Mouse (Mus musculus): ENCODE measurements around the gene Cib3.

Gene Cib3

DNA sequence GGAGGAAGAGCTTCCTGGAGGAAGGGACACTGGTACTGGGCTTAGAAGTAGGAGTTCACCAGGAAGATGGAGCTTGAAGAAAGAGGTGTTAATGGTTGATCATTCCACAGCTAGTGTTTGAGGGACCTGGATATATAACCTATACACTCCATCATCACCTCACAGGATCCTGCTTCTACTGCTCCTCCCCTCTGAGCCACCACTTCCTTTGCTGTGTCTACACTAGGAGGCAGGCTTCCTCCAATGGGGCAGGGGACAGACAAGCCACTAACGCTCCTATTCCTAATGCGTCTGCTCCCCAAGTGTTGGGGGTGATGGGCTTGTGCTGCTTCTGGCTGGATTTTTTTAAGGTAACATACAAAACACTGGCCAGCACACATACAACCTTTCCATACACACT, 1.9 kb downstream of the Cib3 start:
- DNase-seq (ENCODE audit: low spot score in 2 of 2): no peak

DNA sequence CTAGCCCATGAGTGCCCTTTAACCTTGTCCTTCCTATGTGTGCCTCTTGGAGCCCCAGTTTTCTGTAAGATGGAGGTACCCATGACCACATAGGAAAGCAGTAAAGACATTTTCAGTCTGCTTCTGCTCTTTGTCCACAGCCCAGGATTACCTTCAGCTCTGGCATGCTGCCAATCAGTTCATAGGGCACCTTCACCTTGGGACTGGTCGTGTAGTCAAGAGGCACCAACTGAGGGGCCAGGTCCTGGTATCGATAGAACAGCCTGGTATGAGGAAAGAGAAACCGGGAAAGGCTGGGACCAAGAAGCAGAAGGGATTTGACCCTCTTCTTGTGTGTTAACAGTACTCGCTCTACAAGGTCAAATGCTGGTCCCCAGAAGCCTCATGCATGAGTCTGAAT, 2.4 kb downstream of the Cib3 start:
- no peak for DNase-seq (ENCODE audit: low spot score in 2 of 2)

DNA sequence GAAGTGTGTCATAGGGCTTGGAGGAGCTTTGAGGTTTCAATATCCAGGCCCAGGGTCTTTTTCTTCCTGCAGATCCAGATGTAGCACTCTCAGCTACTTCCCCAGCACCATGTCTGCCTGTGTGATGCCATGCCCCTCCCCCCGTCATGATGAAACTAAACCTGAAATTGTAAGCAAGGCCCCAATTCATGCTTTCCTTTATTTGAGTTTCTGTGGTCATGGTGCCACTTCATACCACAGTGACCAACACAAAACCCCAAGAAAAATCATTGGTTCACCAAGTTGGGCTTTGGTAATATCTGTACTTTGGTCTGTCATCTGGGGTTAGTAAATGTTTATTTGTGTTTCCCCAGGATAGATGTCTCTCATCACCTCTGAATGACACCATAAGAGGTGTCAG, 4.1 kb downstream of the Cib3 start:
- no peak for DNase-seq (ENCODE audit: low spot score in 2 of 2)

DNA sequence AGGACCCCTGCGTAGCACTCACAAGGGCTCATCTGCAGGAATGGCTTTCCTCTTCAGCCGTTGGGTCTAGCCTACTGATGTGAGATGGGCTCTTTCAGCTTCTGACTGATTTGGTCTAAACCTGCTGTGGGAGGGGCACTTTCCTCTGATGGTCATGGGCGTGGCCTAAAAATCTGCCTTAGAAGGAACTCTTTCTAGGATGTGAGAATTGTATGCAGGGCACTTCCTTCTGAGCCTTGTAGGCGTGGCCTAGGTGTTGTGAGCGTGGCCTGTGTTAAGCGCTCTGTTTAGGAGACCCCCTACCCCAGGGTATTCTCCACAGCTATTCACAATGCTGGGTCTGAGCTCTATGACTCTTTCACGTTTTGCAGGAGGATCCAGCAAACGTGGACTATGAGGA, 14.6 kb downstream of the Cib3 start:
- DNase-seq (ENCODE audit: low spot score in 2 of 2): no peak

DNA sequence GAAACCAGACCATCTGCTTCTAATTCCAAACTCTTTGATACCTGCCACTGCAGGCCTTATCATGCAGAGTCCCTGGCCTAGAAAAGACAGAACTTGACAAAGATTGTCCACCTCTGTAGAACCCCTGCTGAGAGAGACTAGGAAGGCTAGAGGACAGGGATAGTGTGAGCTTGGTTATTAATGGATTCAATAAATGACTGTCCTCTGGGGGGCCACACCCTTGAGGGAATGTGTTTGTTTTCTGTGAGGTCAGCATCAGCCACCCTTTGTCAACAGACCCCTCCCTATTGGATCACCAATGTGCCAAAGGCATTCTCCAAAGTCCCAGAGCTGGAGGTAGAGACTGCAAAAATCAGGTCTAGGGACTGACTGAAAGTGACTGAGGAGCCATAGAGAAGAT, 20.6 kb downstream of the Cib3 start:
- DNase-seq (ENCODE audit: low spot score in 2 of 2): no peak

DNA sequence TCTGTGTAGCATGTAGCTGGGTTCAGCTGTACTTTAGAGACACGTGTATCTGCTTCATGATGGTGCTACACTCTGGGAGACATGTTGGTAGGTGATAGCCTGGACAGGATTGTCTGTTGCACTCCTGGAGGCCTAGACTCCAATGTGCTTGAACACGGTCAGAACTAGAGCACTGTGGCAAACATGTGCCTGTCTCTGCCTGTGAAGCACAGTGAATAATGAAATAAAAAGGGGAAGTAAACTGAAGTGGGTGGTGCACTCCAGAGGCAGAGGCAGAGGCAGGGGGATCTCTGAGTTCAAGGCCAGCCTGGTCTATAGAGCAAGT, 22.5 kb downstream of the Cib3 start:
- no peak for DNase-seq (ENCODE audit: low spot score in 2 of 2)

DNA sequence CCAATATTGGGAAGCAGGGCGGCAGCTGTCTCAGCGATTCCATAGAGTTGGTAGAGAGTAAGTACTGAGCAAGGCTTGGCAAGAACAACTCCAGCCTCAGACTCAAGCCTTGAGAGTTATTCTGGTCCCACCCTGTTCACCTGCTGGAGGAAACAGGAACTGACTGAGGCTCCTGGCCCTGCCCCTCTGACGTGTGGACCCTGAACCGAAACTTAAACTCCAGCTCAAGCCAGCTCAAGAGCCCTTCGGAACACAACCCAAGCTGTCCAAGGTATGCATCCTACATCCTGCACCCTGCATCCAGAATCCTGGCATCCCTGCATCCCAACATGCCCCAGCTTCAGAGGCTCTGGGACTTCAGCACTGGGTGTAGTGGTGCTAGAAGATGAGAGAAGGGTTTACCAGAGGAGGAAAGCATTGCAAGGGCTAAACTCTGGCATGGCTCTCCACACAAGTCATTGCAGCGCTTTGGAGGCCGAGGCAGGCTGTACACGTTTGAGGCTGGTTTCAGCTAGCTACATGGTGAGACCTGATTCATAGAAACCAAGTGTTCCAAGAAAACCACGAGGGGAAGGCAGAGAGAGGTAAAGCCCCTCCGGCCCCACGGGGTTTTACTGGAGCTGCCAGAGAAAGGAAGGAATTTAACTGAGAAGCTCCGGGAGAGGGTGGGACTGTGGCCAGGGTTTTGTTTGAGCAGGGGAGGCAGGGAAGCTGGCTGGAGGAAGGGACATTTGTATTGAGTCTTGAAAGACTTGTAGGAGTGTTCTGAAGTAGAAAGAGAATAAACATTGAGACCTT, 23.0 kb downstream of the Cib3 start, which contains the start of gene Hsh2d:
Hsh2d (plus strand) TSS at position 222 of the 798 bp plus-strand sequence.
- no peak for DNase-seq (ENCODE audit: low spot score in 2 of 2)

DNA sequence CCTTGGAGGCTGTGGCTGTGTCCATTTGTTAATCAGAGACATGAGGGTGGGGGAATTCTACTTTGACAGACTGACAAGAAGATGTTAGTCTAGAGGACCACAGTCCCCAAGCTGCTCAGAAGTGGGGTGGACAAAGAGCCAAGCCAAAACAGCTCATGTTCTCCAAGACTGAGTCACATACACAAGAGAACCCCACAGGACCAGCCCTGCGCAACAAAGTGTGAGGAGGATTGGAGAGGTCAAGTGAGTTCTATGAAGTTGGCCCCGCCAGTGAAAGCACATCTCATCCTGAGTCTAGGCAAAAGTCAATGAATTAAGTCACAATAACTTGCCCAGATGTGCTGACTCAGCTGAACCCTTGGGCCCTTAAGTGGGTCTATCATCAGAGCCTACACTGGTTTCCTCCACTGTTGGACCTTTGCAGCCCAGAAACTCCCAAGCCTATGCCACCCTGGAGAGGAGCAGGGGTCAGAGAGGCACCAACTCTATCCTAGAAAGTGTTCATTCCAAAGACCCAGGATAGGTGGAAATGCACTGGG, 24.8 kb downstream of the Cib3 start:
- DNase-seq (ENCODE audit: low spot score in 2 of 2): no peak

DNA sequence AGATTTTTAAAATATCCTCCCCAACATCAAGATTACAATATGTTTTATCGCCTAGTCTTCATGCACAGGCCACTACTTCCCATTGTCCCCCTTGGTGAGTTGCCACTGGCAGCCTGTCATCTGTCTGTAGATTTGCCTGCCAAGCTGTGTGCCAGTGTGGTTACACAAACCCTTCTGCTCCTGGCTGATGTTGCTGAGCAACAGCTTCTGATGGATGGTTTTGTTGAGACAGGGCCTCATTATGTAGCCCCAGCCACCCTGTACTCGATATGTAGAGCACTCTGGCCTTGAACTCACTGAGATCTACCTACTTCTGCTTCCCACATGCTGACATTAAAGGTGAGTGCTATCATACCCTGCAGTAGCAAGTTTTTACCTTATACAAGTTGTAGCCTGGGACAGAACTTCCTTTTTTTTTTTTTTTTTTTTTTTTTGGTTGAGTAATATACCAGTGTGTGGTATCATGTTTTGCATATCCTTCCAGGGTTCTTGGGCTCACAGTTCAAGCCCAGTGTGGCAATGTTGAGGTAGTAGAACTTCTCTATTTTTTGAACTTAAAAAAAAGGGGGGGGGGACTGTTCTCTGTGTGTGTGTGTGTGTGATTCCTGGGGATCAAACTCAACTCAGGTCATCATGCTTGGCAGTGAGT, 29.0 kb downstream of the Cib3 start:
- no peak for DNase-seq (ENCODE audit: low spot score in 2 of 2)

DNA sequence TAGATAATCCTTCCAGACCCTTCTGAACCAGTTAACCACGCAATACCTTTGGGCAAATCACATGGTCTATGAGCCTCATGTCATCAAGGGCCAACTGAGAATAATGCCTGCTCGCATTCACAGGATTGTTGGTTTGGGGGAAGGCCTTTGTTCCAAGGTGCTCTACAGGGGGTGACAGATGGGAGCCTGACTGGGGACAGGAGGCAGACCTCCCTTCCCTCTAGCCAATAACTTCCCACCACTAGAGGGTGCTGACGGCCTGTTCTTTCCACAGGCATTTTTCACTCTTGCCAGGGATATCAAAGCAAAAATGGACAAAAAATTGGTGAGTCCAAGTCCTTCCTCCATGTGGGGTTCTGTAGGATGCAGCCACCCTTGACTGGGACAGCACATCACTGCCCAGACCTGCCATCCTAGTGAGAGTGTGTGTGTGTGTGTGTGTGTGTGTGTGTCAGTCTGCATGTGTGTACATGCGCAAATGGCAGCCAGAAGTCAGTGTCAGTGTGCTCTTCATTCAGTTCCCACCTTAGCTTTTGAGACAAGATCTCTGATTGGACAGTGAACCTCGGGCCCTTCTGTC, 35.2 kb downstream of the Cib3 start:
- peak; percentile 83 to 85 for DNase-seq (ENCODE audit: low spot score in 2 of 2)

DNA sequence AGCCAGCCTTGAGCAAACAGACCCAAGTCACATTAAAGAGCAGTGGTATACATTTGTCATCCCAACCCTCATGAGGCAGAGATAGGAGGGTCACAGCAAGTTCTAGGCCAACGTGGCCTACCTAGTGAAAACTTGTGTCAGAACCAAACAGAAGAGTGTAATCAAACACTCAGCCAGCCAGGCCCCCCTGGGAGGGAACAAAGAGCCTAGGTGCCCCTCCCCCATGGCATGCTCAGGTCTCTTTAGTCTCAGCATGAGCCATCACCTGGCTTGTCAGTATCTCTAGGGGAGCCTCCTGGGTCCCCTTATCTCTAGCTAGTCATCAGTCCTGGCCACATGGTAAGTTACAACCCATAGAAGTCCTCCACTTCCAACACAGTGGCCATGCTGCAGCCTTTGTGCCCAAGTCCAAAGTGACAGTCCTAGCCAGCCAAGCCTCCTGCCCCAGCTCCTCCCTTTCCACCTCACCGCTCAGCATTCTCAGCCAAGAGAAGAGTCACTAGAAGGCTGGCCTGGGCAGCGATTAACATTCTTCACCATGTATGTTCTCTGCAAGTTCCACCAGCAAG, 42.9 kb downstream of the Cib3 start:
- DNase-seq (ENCODE audit: low spot score in 2 of 2): no peak

DNA sequence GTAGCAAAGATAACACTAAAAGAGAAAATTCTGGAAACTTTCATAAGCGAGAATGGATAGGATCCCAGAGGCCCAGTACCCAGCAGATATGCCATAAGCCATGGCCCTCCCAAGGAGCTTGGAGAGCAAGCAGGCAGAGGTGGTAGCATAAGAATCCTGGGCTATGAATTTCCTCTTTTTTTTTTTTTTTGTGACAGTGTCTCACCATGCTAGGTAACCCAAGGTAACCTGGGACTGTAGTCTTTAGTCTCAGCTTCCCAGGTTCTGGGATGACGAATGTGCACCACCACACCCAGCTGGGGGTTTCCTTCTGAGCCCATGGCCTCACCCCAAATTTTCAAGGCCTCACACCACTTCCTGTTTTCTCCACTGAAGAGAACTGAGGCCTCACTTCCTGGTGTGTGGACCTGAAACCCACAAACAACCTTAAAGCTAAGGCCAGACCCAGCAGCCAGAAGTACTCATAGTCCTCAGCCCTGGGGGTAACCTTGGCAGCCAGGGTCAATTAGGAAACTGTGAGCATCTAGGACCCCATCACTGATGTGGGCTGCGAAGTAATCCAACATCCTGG, 43.5 kb downstream of the Cib3 start:
- no peak for DNase-seq (ENCODE audit: low spot score in 2 of 2)

DNA sequence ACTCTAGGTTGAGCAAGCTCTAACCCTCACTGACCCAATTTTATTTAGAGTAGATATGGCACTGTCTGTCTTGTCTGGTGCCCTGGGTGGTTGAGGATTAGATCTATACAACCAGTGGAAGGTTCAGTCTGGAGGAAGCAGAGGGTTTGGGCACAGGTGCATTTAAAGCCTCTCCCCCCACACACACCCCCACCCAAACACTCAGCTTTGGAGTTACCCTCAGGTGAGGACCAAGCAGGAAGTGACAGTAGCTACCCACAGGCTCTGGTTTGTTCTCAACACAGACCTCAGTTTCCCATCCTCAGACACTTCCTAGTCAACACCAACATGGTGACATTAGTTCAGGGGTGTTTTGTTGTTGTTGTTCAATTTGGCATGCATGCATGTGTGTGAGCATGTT, 49.8 kb downstream of the Cib3 start:
- DNase-seq (ENCODE audit: low spot score in 2 of 2): no peak

DNA sequence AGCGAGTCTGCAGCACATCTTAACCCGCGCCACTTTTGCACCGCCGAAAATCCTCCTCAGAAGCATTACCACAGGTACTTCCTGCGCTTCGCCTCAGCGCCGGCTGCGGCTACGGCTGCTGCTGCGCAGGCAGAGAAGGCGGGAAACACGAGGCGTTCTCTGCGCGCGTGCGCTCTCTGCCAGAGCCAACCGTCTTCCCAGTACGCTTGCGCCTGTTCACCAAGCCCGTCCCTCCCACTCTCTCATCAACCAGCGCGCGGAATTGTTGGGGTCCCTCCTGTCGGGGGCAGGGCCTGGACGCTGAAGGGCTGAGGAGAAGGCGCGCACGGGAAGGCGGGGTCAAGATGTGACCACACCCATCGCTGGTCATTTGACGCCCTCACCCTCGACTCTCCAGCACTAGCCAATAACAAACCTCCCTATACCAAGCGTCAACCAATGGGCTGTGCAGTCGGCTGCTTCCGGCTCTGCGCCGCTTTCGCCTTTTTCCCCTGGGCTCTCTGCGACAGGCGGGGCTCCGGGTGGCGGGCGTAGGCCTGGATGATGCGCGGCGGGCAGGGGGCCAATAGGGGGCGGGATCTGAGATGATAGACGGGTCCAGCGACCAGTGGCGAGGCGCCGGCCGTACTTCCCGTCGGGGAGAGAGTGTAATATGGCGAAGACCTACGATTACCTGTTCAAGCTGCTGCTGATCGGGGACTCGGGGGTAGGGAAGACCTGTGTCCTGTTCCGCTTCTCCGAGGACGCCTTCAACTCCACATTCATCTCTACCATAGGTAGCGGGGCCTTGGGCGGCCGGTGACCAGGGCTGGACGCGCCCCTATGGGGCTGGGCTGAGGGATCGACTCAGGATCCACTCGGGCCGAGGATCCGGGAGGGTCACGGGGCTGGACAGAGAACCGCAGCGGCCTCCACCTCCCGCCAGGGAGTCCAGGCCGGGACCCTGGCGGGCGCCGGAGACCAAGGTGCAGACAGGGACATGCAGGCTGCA, 51.6 kb downstream of the Cib3 start, which contains the start of gene Rab8a:
Rab8a (plus strand) TSS at position 494 of the 991 bp plus-strand sequence.
- DNase-seq (ENCODE audit: low spot score in 2 of 2): peak; percentile 99 to 100

DNA sequence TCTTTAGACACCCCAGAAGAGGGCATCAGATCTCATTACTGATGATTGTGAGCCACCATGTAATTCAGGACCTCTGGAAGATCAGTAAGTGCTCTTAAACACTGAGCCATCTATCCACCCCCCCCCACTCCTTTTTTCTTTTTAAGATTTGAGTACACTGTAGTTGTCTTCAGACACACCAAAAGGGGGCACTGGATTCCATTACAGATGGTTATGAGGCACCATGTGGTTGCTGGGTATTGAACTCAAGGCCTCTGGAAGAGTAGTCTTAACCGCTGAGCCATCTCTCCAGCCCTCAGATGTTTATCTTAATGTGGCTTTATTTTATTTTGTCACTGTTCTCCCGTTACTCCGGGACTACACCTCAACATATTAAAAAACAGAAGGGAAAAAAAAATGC, 52.6 kb downstream of the Cib3 start:
- no peak for DNase-seq (ENCODE audit: low spot score in 2 of 2)

DNA sequence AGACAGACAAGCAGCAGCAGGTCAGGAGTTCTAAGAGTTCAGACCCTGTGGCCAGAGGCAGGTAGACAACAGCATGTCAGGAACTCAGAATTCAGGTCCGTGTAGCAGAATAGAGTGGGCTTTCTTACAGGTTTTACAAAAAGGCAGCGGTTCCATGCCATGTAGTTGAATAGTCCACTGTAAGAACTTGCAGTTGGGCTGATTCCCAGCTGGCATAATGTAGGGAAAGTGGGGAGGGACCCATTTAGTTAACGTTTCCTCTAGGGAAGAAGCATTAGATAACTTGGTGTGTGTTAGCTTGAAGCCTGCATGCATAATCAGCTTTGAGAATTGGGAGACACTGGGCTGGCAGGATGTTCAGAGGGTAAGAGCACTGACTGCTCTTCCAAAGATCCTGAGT, 53.9 kb downstream of the Cib3 start:
- DNase-seq (ENCODE audit: low spot score in 2 of 2): no peak

DNA sequence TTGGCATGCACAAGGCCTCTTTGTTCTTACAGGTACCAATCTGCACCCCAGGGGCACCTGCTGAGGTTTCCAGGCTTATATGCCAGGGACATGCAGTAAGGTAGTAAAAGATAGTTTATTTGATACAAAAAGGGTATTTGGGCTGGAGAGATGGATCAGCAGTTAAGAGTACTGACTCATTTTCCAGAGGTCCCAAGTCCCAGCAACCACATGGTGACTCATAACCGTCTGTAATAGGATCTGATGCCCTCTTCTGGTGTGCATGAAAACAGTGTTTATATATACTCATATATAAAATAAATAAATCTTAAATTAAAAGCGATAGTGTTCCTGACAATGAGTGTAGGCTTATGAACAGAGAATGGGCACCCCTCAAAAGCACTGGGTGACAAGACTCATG, 54.5 kb downstream of the Cib3 start:
- DNase-seq (ENCODE audit: low spot score in 2 of 2): no peak

All from right cerebral cortex, adult 2 months (tissue).